Mouse (Mus musculus) CH12.LX (cell line): ENCODE data around the gene Aatf.

Source experiments
- CTCF ChIP-seq, 2 experiments: IDR thresholded peaks in 1 of 2; conservative IDR thresholded peaks in 1 of 2; 2 replicates each; pipeline ENCODE4 v1.5.1; 2011 to 2012; ENCODE audit warnings: low read depth in 2 of 2, low read length in 2 of 2, improper control_type of control experiment in 1 of 2, inconsistent platforms in 1 of 2, mild to moderate bottlenecking in 1 of 2, moderate library complexity in 1 of 2
- E2F4 ChIP-seq: IDR thresholded peaks from 2 replicates; pipeline ENCODE4 v1.6.1; 2011; ENCODE audit warnings: low read depth, low read length, improper control_type of control experiment; ENCODE audit not compliant: insufficient replicate concordance
- EP300 ChIP-seq: IDR thresholded peaks from 2 replicates; pipeline ENCODE4 v1.6.1; 2011; ENCODE audit warnings: low read length, improper control_type of control experiment
- NELFE ChIP-seq: IDR thresholded peaks from 2 replicates; pipeline ENCODE4 v1.6.1; 2011; ENCODE audit warnings: low read depth, low read length, improper control_type of control experiment
- RCOR1 ChIP-seq: conservative IDR thresholded peaks from 2 replicates; pipeline ENCODE4 v1.6.1; 2012; ENCODE audit warnings: low read depth, mild to moderate bottlenecking, inconsistent platforms, low read length, improper control_type of control experiment
- TBP ChIP-seq: conservative IDR thresholded peaks from 2 replicates; pipeline ENCODE4 v1.6.1; 2011; ENCODE audit warnings: low read depth, low read length, improper control_type of control experiment
- USF2 ChIP-seq: conservative IDR thresholded peaks from 2 replicates; pipeline ENCODE4 v1.6.1; 2011; ENCODE audit warnings: low read depth, low read length, improper control_type of control experiment
- ZKSCAN1 ChIP-seq: IDR thresholded peaks from 2 replicates; pipeline ENCODE4 v1.6.1; 2012; ENCODE audit warnings: low read depth, inconsistent platforms, low read length, improper control_type of control experiment, borderline replicate concordance

- TF ChIP-seq CTCF (conservative IDR thresholded peaks at IDR 0.05 in 1 of 2, IDR thresholded peaks at IDR 0.05 in 1 of 2; ENCODE audit: low read depth in 2 of 2, low read length in 2 of 2) (no peak), NELFE (no peak), USF2 (no peak), RCOR1 (no peak), EP300 (no peak), E2F4 (no peak), TBP (no peak), ZKSCAN1 (no peak)
Measured at GRCm38 (mm10) chr11:84442554-84443331, 70.6 kb downstream of the Aatf start.
